Mouse (Mus musculus) adrenal gland, postnatal 36 days (tissue): ENCODE data around the gene Bmpr1b. TPM values are rescaled to one million over a fixed set of nuclear protein-coding genes. Genes with fewer than 3 reads are reported as not detected.

ENCODE experiments used
- DNase-seq, 2 experiments: peaks; one replicate each; pipeline ENCODE4 v3.0.0; 2021; ENCODE audit warnings: mixed read lengths in 1 of 2
- total RNA-seq, 2 experiments: library from RNA; stranded (reverse); gene quantifications; 2 replicates each; pipeline ENCODE4 v1.2.3; 2021

Gene Bmpr1b
- total RNA-seq, 2 experiments from 2014 or later, result 0.40 to 0.79 TPM

- DNase-seq, result no peak
These were observed 268.9 kb downstream of the Bmpr1b start for GRCm38 (mm10) chr3:141900361-141900760.

DNA sequence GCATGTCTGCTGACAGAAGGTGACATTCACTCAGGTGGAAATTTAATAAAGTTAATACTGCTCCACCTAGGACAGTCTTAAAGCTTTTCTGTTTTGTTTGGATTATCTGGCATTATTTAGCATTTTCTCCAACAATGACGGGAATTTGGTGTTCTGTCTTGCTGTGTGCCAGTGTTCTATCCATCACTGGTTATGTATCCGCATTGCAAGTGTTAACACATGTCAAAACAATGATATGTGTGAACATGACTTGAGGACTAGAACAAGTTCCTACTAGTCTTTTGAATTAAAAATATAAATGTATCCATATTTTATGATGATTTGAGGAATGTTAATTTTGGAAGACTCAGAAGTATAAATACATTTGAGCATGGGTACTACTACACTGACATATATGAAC lies 269.7 kb downstream of the Bmpr1b start:
- DNase-seq, result no peak

DNA sequence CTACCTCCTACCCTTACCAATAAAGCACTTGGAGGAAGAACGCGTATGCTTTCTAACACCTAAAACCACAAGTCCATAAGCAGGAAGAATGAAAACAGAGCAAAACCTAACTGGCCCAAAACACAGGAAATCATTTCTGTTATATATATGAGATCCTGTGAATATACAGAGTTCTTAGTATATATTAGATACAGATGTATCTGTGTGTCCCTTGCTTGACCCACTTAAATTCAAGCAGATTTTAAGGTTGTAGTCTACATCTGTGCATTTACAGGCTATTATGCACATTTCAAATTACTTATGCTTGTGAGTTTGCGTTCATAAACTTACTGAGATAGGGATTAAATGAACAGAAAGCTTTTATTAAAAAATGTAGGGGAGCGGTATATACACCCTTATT lies 271.5 kb downstream of the Bmpr1b start:
- no peak for DNase-seq

GRCm38 (mm10) chr3:141896870-141897554 lies 272.2 kb downstream of the Bmpr1b start:
- DNase-seq, result no peak

DNA sequence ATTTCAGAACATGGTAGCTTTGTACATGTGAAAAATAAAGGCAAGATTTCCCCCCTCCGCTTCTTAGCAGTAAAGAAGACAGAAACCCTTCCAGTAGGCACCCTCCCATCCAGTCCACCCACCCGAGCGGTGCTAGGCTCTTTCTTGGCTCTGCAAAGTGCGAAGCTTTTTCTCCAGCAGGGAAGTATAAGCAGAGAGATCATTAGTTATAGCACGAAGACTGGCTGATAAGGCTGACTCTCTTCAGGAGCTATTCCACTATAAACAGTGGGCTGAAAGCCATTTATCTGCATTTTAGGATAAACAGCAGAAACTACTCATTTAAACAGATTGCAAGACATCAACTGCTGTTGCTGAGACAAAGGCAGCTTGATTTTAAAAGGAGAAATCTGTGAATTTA lies 274.1 kb downstream of the Bmpr1b start:
- DNase-seq, result no peak

DNA sequence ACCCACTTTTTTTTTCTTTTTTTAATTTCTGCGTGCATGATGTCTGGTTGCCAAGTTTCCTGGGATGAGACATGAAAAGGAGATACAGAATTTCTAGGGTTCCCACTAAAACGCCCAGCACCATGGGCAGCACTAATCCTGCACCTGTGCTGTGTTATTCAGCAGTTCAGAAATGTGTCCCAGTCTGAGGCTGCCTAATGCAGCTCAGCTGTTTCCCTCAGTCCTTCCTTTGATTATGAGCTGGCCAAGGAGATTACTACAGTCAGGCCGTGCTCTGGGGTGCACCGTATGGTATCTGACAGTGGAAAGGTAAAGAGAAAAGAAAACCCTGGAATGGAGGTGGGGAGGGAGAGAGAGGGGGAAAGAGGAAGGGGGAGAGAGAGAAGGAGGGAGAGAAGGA lies 278.6 kb downstream of the Bmpr1b start:
- DNase-seq, result no peak

- DNase-seq, result no peak
These were observed 281.6 kb downstream of the Bmpr1b start for GRCm38 (mm10) chr3:141887476-141888274.

DNA sequence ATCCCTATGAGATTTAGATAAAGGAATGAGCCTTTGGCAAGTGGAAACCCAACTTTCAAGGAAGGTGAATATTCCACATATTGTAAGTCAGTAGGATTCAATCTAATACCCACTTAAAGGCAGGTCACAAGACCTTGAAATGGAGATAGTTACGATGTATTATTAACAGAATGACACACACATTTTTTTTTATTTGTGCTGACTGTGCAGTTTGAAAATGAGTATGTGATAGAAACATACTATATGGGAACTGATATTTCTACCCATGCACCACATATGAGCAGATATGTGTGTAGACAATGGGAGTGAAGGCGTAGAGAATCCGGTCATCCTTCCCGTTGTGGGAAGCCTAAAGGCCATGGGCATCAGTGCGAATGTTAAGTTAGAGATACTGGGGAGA lies 285.0 kb downstream of the Bmpr1b start:
- no peak for DNase-seq

GRCm38 (mm10) chr3:141882496-141882895 lies 286.7 kb downstream of the Bmpr1b start:
- DNase-seq, result peak; percentile 45 to 48

DNA sequence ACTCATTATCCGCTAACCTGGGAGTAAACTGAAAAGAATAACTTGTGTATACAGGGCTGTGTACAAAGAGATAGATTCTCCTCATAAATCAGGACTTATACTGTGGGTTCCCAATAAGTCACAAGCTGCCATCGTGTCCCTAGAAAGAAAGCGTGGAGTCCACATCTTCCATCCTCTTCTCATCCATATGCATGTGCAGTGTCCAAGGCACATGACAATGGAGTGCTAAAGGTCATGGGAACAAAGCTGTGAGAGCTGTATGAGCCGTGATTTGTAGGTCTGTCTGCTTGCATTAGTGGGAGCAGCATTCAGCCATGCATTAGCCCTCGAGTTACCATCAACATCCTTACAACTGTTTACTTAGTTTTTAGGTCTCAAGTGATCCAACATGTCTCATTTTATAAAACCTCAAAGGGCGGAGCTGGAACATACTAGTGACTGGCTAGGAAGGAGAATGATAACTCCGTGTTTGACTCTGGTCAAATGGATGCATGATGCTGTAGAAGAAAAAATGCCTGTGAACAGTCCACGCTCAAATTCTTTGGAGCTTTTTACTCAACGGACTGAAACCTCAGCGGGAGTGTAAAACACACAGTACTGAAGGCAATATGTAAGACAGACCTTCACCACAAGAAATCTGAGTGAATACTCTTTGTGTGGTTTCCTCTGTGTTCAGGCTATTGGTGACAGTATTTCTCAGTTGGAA lies 296.7 kb downstream of the Bmpr1b start:
- DNase-seq, result no peak

GRCm38 (mm10) chr3:141871805-141872204 lies 297.4 kb downstream of the Bmpr1b start:
- DNase-seq, result no peak

DNA sequence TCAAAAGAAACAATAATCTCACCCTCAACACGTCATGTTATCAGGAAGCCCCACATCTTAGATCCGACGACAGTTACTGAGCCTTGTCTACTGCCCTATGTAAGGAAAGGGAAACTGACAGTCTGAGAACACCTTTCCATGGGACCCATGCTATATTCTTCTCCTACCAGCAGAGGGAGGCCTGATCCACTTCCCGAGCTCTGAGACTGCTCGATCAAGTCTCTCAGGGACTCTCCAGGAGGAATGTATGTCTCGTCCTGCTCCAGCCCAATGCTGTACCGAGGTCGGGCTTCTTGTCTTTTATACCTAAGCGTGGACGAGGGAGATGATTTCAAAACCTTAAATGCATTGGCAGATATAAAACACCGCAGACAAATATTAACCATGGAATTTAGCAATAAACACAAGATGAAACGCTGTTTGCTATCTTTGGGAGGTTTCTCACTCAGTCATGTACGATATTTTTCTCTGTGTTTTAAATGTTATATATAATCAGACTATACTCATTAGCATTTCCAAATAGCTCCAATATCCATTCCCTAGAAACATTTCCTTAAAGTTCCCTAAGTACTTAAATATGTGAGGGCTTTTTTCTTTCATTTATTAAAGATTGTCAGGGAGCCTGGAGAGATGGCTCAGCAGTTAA lies 306.3 kb downstream of the Bmpr1b start:
- DNase-seq, result peak; percentile 51 to 53

- no peak for DNase-seq
These were observed 312.1 kb downstream of the Bmpr1b start for GRCm38 (mm10) chr3:141857123-141857522.

- peak in 1 of 2 experiments; percentile 13 for DNase-seq
These were observed 314.9 kb downstream of the Bmpr1b start for GRCm38 (mm10) chr3:141854339-141854738.

- DNase-seq, result no peak
These were observed 319.1 kb downstream of the Bmpr1b start for GRCm38 (mm10) chr3:141850141-141850540.

GRCm38 (mm10) chr3:141849206-141849605 lies 320.0 kb downstream of the Bmpr1b start:
- DNase-seq, result no peak

- DNase-seq, result peak in 1 of 2 experiments; percentile 22
These were observed 330.4 kb downstream of the Bmpr1b start for GRCm38 (mm10) chr3:141838864-141839263.

DNA sequence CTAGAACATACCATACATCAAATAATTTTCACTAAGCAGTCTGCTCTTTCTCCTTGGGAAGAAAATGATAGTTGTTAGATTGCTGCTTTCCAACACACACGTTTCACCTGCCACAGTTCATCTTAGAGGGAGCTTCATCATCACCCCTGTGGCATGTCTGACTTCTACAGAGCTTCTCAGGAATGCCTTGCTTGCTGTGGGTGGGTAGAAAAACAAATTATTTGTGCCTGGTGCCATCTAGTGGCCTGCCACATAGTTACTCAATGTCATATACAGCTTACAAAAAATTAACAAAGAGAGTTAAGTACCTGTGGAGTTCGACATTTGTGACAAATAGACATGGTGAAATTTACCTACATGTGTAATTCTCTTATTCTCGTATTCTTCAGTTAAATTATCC lies 338.1 kb downstream of the Bmpr1b start:
- DNase-seq, result peak; percentile 56 to 66

DNA sequence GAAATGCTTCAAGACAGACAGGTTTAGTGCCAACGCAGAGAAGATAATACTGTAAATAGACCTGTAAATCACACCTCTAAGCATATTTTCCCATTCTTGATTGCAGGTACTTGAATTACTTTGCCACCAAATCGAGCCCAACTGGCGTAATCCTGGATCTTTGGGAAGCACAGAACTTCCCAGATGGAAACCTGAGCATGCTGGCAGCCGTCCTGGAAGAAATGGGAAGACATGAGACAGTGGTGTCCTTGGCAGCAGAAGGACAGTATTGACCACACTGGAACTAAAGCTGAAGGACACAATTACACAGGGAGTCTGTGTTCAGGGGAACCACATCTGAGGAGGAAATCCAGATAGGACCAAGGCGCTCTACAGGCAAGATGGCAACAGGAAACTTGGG lies 340.9 kb downstream of the Bmpr1b start:
- DNase-seq, result no peak

GRCm38 (mm10) chr3:141819331-141819941 lies 349.8 kb downstream of the Bmpr1b start:
- peak; percentile 48 to 52 for DNase-seq

GRCm38 (mm10) chr3:141818615-141819312 lies 350.5 kb downstream of the Bmpr1b start:
- no peak for DNase-seq
